ENCODE assay signal across 21 mouse cellular contexts in the genomic region with DNA sequence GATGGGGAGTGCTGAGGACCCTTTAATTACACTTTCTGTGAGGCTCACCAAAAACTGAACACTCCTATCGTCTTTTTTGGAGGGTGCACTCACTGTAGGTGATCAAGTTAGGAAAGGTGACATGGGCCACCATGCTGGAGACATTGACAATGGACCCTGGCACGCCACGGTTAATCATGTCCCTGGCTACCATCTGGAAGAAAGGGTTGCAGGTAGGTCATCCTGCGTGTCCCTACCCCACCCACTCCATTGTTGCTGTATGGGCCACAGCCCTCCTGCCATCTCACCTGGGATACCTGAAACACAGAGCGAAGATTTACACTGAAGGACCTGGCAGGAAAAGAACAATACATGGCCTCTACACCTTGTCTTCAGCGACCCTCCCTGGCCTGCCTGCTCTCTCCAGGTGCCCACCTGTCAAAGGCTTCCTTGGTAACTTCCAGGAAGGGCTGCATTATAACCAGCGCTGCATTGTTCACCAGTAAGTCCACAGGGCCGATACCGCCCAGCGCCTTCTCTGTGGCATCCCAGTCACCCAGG. TPM values are rescaled to one million over a fixed set of nuclear protein-coding genes. Genes with fewer than 3 reads are reported as not detected.
DNase-seq lines count a peak whose midpoint lies in the region; ATAC-seq and TF ChIP-seq lines count a peak whose summit lies in the region.
"Had no signal": no experiment of that assay in that cellular context is flagged by ENCODE, and none has a peak within 500 bp of the region (broad histone marks: within the 10 kb centered on the region; RNA-seq: fewer than 3 reads in every experiment).

No protein-coding gene starts in this region.

- TF ChIP-seq POLR2A in lung, adult 2 months (IDR thresholded peaks at IDR 0.05; ENCODE audit: borderline replicate concordance, extremely low read depth, low read depth, low read length), result peak; percentile 70

- no peak for DNase-seq in gastrocnemius, adult 2 months
- DNase-seq in gastrocnemius, postnatal 25 days, result no peak
- no peak for DNase-seq in lung, adult 2 months
- no peak for DNase-seq in lung, postnatal 25 days (ENCODE audit: low spot score)
- peak; percentile 33 for DNase-seq in midbrain, embryonic 11.5 days (ENCODE audit: low spot score, missing footprints)
- no peak for DNase-seq in stomach, postnatal 0 days (ENCODE audit: low spot score)
- no peak for DNase-seq in cerebellum, postnatal 25 days
- DNase-seq: adrenal gland, adult 2 months; adrenal gland, postnatal 10 days; adrenal gland, postnatal 25 days; cerebellum, adult 11 months; cerebellum, adult 18-20 months; cerebellum, adult 8-10 months; cerebellum, postnatal 14 days; forebrain, postnatal 0 days had no signal

- H3K36me3 ChIP-seq in midbrain, embryonic 11.5 days (ENCODE audit: control insufficient read depth, insufficient read depth, low read length), result no peaks in the 10 kb centered on the region
- no peaks in the 10 kb centered on the region for H3K36me3 ChIP-seq in midbrain, embryonic 13.5 days
- H3K36me3 ChIP-seq in stomach, postnatal 0 days (ENCODE audit: control insufficient read depth, insufficient read depth, low read length), result no peaks in the 10 kb centered on the region
- H3K36me3 ChIP-seq: forebrain, embryonic 15.5 days had no signal

- no peak for ATAC-seq in midbrain, embryonic 11.5 days (ENCODE audit: low FRiP score)
- no peak for ATAC-seq in midbrain, embryonic 13.5 days
- no peak for ATAC-seq in stomach, postnatal 0 days (ENCODE audit: low FRiP score, low TSS enrichment)
- ATAC-seq: forebrain, embryonic 13.5 days; forebrain, embryonic 15.5 days; forebrain, postnatal 0 days had no signal

- 79% methylated on average over 10 of the region's 10 CpGs for WGBS in lung, adult 2 months
- WGBS in midbrain, embryonic 11.5 days, result 87% methylated on average over 10 of the region's 10 CpGs
- 84% methylated on average over 10 of the region's 10 CpGs for WGBS in midbrain, embryonic 13.5 days
- WGBS in stomach, postnatal 0 days, result 80% methylated on average over 10 of the region's 10 CpGs

- peaks cover 8% of the 10 kb centered on the region; the same call in 1 of the 2 replicates for H3K27me3 ChIP-seq in midbrain, embryonic 11.5 days (ENCODE audit: control insufficient read depth, insufficient read depth, low read length)
- H3K27me3 ChIP-seq in midbrain, embryonic 13.5 days, result peaks cover 42% of the 10 kb centered on the region
- H3K27me3 ChIP-seq in stomach, postnatal 0 days (ENCODE audit: control insufficient read depth, insufficient read depth, low read length), result no peaks in the 10 kb centered on the region
- H3K27me3 ChIP-seq: embryonic facial prominence, embryonic 13.5 days; forebrain, embryonic 15.5 days had no signal

- peak overlapping the region; percentile 51 for H3K4me3 ChIP-seq in gastrocnemius, adult 2 months
- peak overlapping the region; percentile 93 for H3K4me3 ChIP-seq in lung, adult 2 months (replicated peaks; ENCODE audit: extremely low read depth, low read depth, low read length)
- H3K4me3 ChIP-seq in midbrain, embryonic 11.5 days (ENCODE audit: low read depth, low read length), result no peak overlapping the region
- H3K4me3 ChIP-seq in midbrain, embryonic 13.5 days (replicated peaks), result no peak overlapping the region
- H3K4me3 ChIP-seq in stomach, postnatal 0 days (ENCODE audit: low read depth, low read length), result no peak overlapping the region
- H3K4me3 ChIP-seq: forebrain, embryonic 13.5 days; forebrain, embryonic 15.5 days had no signal

- H3K4me1 ChIP-seq in lung, adult 2 months (ENCODE audit: control insufficient read depth, insufficient read depth, low read length), result peaks cover 3% of the 10 kb centered on the region; the same call in 1 of the 2 replicates
- H3K4me1 ChIP-seq in midbrain, embryonic 11.5 days (ENCODE audit: control insufficient read depth, insufficient read depth, low read length), result peaks cover 3% of the 10 kb centered on the region; the same call in 1 of the 2 replicates
- peaks cover 13% of the 10 kb centered on the region for H3K4me1 ChIP-seq in midbrain, embryonic 13.5 days (replicated peaks)
- H3K4me1 ChIP-seq in stomach, postnatal 0 days (replicated peaks; ENCODE audit: control insufficient read depth, insufficient read depth), result 0 out of 2 replicates have a peak, but pooled peaks cover 5% of the 10 kb centered on the region

- no peak overlapping the region for H3K4me2 ChIP-seq in midbrain, embryonic 11.5 days
- H3K4me2 ChIP-seq in midbrain, embryonic 13.5 days (replicated peaks), result no peak overlapping the region
- H3K4me2 ChIP-seq in stomach, postnatal 0 days (replicated peaks; ENCODE audit: low read depth), result 0 out of 2 replicates have a peak overlapping the region, but pooled peaks have one; percentile 17

- TF ChIP-seq EP300 in stomach, postnatal 0 days (optimal IDR thresholded peaks at IDR 0.05), result no peak

- no peak overlapping the region for H3K27ac ChIP-seq in gastrocnemius, adult 2 months
- no peak overlapping the region for H3K27ac ChIP-seq in midbrain, embryonic 11.5 days (ENCODE audit: low read depth, low read length)
- no peak overlapping the region for H3K27ac ChIP-seq in midbrain, embryonic 13.5 days
- H3K27ac ChIP-seq in stomach, postnatal 0 days (replicated peaks), result no peak overlapping the region; the same call in 1 of the 2 replicates
- H3K27ac ChIP-seq: embryonic facial prominence, embryonic 13.5 days; forebrain, embryonic 13.5 days; forebrain, embryonic 15.5 days had no signal

- H3K9ac ChIP-seq in midbrain, embryonic 11.5 days (ENCODE audit: low read length), result no peak overlapping the region
- H3K9ac ChIP-seq in midbrain, embryonic 13.5 days (replicated peaks), result no peak overlapping the region
- peak overlapping the region; percentile 18; the same call in 1 of the 2 replicates for H3K9ac ChIP-seq in stomach, postnatal 0 days (ENCODE audit: low read length)
- H3K9ac ChIP-seq: embryonic facial prominence, embryonic 13.5 days; forebrain, embryonic 13.5 days; forebrain, embryonic 15.5 days; forebrain, postnatal 0 days had no signal

- intact Hi-C loops in gastrocnemius, adult 2 months (cut with DNase I), result no loop called here

- TF ChIP-seq CTCF in gastrocnemius, adult 2 months (IDR thresholded peaks at IDR 0.05), result no peak
- no peak for TF ChIP-seq CTCF in lung, adult 2 months (IDR thresholded peaks at IDR 0.05; ENCODE audit: insufficient read depth, low read length)
- no peak for TF ChIP-seq CTCF in stomach, postnatal 0 days (IDR thresholded peaks at IDR 0.05; ENCODE audit: low read depth)

- H3K9me3 ChIP-seq in midbrain, embryonic 11.5 days (ENCODE audit: control insufficient read depth, low read length), result no peaks in the 10 kb centered on the region
- no peaks in the 10 kb centered on the region for H3K9me3 ChIP-seq in midbrain, embryonic 13.5 days
- H3K9me3 ChIP-seq in stomach, postnatal 0 days (ENCODE audit: control insufficient read depth, low read length), result no peaks in the 10 kb centered on the region
- H3K9me3 ChIP-seq: embryonic facial prominence, embryonic 13.5 days; forebrain, embryonic 13.5 days; forebrain, embryonic 15.5 days had no signal

RNA-seq across cellular contexts. Expression of gene Cbr2, which starts 1.5 kb away (rescaled TPM):
- 10 to 100 TPM in 1 of 2 experiments, 1 to 10 TPM in 1; 9.1 to 15.4 TPM for total RNA-seq in gastrocnemius, adult 2 months (2021)
- 10 to 100 TPM in 1 of 2 experiments, 1 to 10 TPM in 1; 9.6 to 16.9 TPM for total RNA-seq in gastrocnemius, postnatal 25 days (2021)
- polyA plus RNA-seq in lung, adult 2 months (2012; rRNA removed), result 13,780 and 14,250 TPM in 2 replicates
- polyA plus RNA-seq in midbrain, embryonic 11.5 days (2014; fragmentation: Nextera tagmentation; extraction: Ambion mirVana), result 1.00 and 1.1 TPM in 2 replicates
- 0.32 and 0.38 TPM in 2 replicates for polyA plus RNA-seq in midbrain, embryonic 13.5 days (2015; fragmentation: Nextera tagmentation; extraction: Ambion mirVana)
- 129 and 160 TPM in 2 replicates for polyA plus RNA-seq in stomach, postnatal 0 days (2015; fragmentation: Nextera tagmentation; extraction: Ambion mirVana)
- total RNA-seq: ES-E14, MEL had no signal
- polyA plus RNA-seq: forebrain, embryonic 13.5 days had no signal

RNA-seq across cellular contexts. Expression of gene Dcxr, which starts 3.3 kb away (rescaled TPM):
- total RNA-seq in gastrocnemius, adult 2 months (2021), result 1 to 10 TPM; 6.3 to 8.6 TPM
- total RNA-seq in gastrocnemius, postnatal 25 days (2021), result 1 to 10 TPM; 5.8 to 6.0 TPM
- 326 and 340 TPM in 2 replicates for polyA plus RNA-seq in lung, adult 2 months (2012; rRNA removed)
- polyA plus RNA-seq in midbrain, embryonic 11.5 days (2014; fragmentation: Nextera tagmentation; extraction: Ambion mirVana), result 10.6 and 12.4 TPM in 2 replicates
- polyA plus RNA-seq in midbrain, embryonic 13.5 days (2015; fragmentation: Nextera tagmentation; extraction: Ambion mirVana), result 6.5 and 7.3 TPM in 2 replicates
- 56.3 and 58.4 TPM in 2 replicates for polyA plus RNA-seq in stomach, postnatal 0 days (2015; fragmentation: Nextera tagmentation; extraction: Ambion mirVana)

RNA-seq across cellular contexts. Expression of gene Rac3, which starts 9.1 kb away (rescaled TPM):
- 1 to 10 TPM in 1 of 2 experiments, under 1 TPM in 1; 0.87 to 1.3 TPM for total RNA-seq in gastrocnemius, adult 2 months (2021)
- 1 to 10 TPM; 1.2 TPM for total RNA-seq in gastrocnemius, postnatal 25 days (2021)
- polyA plus RNA-seq in lung, adult 2 months (2012; rRNA removed), result 62.0 and 76.8 TPM in 2 replicates
- 9.9 and 12.3 TPM in 2 replicates for polyA plus RNA-seq in midbrain, embryonic 11.5 days (2014; fragmentation: Nextera tagmentation; extraction: Ambion mirVana)
- polyA plus RNA-seq in midbrain, embryonic 13.5 days (2015; fragmentation: Nextera tagmentation; extraction: Ambion mirVana), result 206 and 218 TPM in 2 replicates
- polyA plus RNA-seq in stomach, postnatal 0 days (2015; fragmentation: Nextera tagmentation; extraction: Ambion mirVana), result 21.9 and 22.1 TPM in 2 replicates

RNA-seq across cellular contexts. Expression of gene Lrrc45, which starts 16.7 kb away (rescaled TPM):
- 1 to 10 TPM; 3.6 to 4.4 TPM for total RNA-seq in gastrocnemius, adult 2 months (2021)
- total RNA-seq in gastrocnemius, postnatal 25 days (2021), result 1 to 10 TPM; 4.0 to 4.3 TPM
- polyA plus RNA-seq in lung, adult 2 months (2012; rRNA removed), result 35.6 and 40.1 TPM in 2 replicates
- 30.9 TPM in 2 replicates for polyA plus RNA-seq in midbrain, embryonic 11.5 days (2014; fragmentation: Nextera tagmentation; extraction: Ambion mirVana)
- 60.6 and 71.8 TPM in 2 replicates for polyA plus RNA-seq in midbrain, embryonic 13.5 days (2015; fragmentation: Nextera tagmentation; extraction: Ambion mirVana)
- polyA plus RNA-seq in stomach, postnatal 0 days (2015; fragmentation: Nextera tagmentation; extraction: Ambion mirVana), result 18.7 and 20.4 TPM in 2 replicates

RNA-seq across cellular contexts. Expression of gene Cenpx, which starts 16.9 kb away (rescaled TPM):
- total RNA-seq in gastrocnemius, adult 2 months (2021), result 10 to 100 TPM; 22.1 to 32.3 TPM
- 10 to 100 TPM; 25.4 to 32.7 TPM for total RNA-seq in gastrocnemius, postnatal 25 days (2021)
- polyA plus RNA-seq in lung, adult 2 months (2012; rRNA removed), result 68.0 and 69.1 TPM in 2 replicates
- 119 and 131 TPM in 2 replicates for polyA plus RNA-seq in midbrain, embryonic 11.5 days (2014; fragmentation: Nextera tagmentation; extraction: Ambion mirVana)
- 99.9 and 112 TPM in 2 replicates for polyA plus RNA-seq in midbrain, embryonic 13.5 days (2015; fragmentation: Nextera tagmentation; extraction: Ambion mirVana)
- polyA plus RNA-seq in stomach, postnatal 0 days (2015; fragmentation: Nextera tagmentation; extraction: Ambion mirVana), result 123 and 127 TPM in 2 replicates

Comparison
In these comparisons a context has a peak if more than half of its experiments do, and no peak if none do; other contexts are left out.
1. H3K4me3 ChIP-seq: peak in gastrocnemius, adult 2 months (single experiment) and lung, adult 2 months (single experiment); none in midbrain, embryonic 11.5 days (single experiment), midbrain, embryonic 13.5 days (single experiment) and stomach, postnatal 0 days (single experiment).
2. RNA of gene Cbr2, which starts 1.5 kb away (polyA plus RNA-seq): 13,780 to 14,250 TPM in lung, adult 2 months; 129 to 160 TPM in stomach, postnatal 0 days, 1.00 to 1.1 TPM in midbrain, embryonic 11.5 days and 0.32 to 0.38 TPM in midbrain, embryonic 13.5 days; every median in the first group is over 10 times any median in the second.